Mouse (Mus musculus) heart, postnatal 0 days (tissue): ENCODE data around the gene Etnk2.

Source experiments
- CTCF ChIP-seq: IDR thresholded peaks from 2 replicates; pipeline ENCODE4 v1.5.1; 2016; ENCODE audit warnings: antibody characterized with exemption, control low read depth, low read depth
- EP300 ChIP-seq: IDR thresholded peaks from 2 replicates; pipeline ENCODE4 v1.6.1; 2016; ENCODE audit warnings: antibody characterized with exemption, low read depth

DNA sequence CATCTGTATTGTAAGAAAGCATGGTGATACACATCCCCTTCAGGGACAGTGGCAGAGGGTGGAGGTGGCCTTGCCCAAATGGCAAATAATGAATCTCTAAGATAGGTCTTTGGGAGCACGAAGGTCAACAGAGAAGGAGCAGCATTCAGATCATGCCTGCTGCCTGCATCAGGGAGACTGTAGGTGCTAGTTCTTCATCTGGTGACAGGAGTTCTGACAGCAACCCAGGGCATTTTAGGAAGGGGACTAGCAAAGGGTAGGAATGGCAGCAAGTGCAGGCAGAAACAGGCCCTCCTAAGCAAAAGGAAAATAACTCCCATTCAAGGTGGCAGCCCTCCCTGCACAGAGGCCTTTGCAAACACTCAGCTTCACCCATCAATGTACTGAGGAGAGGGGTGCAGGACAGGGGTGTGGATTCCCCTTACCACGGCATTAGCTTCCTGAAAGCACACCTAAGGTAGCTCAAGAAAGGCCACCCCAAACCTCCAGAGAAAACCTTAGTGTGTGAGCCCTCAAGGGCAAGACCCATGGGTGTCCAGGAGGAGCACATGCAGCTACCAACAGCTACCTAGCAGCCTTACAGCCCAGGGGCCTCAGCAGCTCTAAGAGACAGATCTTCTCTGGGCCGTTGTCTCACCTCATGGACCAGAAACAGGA is 55.9 kb downstream of the Etnk2 start:
- TF ChIP-seq CTCF (no peak), EP300 (no peak)
